Mouse (Mus musculus) retina, adult 2 months (tissue): Measurements from ENCODE around the gene Rbfox2.

ENCODE experiments used
- DNase-seq: peaks from one replicate; pipeline ENCODE4 v3.0.0-alpha.2; 2012; ENCODE audit warnings: low read depth, low spot score

Rbfox2 gene

DNA sequence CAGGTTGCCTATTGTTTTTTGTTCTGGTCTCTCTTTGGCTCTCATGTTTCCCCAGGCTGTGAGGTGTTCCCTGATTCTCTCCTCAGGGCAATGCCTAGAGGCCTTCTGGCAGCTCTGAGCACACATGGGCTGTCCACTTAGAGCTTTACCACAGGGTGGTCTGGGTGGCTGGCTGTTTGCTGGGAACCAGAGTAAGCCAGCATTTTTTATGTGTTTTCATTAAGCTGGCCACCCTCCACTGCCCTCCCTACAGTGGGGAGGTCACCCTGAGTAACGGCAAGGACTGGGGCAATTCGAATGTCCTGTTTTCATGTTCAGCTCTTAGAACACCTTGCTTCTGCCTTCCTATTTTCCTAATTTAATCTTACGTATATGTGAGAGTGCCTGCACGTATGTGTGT lies 24.6 kb upstream of the Rbfox2 start:
- no peak for DNase-seq

DNA sequence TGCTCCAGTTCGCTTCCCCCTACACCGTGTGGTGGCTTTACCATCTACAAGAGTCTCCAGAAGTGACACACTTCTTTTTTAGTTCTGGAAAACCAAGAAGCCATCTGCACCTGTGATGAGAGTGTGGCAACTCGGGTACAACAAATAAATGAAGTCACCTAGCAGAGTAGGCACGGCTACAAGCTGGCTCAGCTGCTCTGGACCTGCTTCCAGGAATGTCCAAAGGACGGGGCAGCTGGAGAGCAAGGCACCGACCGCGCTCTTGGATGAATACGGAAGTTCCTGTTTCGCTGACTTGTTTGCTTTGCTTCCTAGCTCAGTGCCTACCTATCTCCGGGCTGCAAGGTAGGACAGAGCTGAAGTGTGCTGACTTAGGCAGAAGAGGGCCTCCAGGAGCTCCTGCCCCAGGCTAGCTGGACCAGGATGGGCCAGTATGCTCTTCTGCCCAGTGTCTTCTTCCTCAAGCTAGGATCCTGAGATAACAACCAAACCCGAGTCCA lies 22.9 kb upstream of the Rbfox2 start:
- DNase-seq: no peak

DNA sequence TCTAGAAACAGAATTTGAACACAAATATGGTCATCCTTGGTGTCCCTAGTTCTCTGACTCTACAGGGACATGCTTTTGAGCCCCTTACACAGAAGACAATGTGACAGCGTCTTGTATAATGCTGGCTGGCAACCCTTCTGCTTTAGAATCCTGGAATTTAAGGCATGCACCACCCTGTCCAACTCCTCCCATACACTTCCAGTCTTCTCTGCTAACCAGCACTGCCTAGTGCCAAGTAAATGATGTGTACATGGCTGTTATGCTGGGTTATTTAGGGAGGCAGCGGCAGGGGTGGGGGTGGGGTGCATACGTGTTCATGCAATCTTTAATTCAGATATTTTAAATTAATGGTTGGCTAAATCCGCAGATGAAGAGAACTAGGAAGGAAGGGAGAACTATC lies 19.6 kb upstream of the Rbfox2 start:
- no peak for DNase-seq

DNA sequence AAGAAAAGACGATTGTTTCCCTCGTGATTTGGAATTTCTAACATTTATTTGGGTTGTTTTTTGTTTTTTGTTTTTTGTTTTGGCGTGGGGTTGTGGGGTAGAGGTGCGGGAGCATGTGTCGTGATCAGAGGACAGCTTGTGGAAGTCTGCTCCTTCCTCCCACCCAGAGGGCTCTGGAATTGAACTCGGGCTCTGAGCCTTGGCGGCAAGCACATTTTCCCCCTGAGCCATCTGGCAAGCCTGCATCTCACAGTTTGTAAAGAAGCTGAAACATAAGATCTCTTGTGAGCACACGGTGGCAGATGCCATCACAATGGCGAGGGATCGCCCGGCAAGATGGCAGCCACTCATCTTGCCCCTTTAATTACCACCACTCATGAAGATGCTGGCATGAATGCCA lies 17.6 kb upstream of the Rbfox2 start:
- DNase-seq: no peak

DNA sequence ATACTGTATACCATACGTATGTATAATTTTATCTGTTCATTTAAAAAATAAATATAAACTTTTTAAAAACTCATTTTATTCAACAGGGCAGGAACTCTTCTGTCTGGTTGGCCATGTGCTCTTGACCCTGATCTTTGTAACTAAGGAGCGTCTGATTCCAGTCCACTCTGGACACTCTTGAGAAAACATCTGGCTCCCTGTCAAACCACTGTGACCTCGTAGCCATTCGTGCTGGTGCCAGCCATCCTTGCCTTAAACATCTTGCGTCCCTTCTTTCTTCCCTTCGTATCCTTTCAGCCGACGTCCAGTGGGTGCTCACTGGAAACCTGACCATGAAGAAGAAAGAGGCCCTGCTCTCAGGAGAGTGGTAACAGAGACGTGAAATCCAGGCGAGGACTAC lies 16.4 kb upstream of the Rbfox2 start:
- no peak for DNase-seq

DNA sequence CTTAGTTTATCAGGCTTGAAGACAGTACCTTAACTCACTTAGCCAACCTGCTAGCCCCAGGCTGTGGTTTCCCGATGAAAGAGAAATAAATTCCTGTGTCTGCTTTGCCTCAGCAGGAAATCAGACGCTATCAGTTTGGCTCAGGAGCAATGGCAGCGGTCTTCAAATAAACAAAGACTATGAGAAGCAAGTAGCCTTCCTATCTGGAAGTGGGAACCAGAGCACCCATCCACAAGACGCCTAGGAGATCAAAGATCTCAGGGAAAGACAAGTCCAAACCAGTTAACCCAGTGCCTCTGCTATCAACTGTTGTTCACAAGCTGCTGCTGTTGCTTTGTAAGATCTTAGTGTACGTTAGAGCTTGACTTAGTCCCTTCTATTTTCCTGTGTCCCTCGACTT lies 6.9 kb upstream of the Rbfox2 start:
- DNase-seq: no peak

DNA sequence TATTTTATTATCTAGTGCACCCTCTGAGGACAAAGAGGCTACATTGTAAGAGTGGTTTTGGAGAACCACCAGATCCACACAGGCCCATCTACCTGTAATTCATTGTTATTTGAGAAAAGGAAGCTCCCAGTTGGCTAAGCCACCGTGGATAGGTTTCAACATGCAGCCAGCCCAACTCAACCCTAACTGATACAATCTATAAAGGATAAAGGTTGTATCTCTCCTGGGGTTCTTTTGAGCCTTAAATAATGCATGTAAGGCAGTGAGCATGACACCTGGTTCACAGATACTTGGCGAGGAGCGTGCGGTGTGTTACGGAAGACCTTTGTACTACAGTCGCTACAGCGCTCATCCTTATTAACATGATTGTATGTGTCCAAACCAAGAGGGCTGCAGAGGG lies 6.0 kb upstream of the Rbfox2 start:
- no peak for DNase-seq

DNA sequence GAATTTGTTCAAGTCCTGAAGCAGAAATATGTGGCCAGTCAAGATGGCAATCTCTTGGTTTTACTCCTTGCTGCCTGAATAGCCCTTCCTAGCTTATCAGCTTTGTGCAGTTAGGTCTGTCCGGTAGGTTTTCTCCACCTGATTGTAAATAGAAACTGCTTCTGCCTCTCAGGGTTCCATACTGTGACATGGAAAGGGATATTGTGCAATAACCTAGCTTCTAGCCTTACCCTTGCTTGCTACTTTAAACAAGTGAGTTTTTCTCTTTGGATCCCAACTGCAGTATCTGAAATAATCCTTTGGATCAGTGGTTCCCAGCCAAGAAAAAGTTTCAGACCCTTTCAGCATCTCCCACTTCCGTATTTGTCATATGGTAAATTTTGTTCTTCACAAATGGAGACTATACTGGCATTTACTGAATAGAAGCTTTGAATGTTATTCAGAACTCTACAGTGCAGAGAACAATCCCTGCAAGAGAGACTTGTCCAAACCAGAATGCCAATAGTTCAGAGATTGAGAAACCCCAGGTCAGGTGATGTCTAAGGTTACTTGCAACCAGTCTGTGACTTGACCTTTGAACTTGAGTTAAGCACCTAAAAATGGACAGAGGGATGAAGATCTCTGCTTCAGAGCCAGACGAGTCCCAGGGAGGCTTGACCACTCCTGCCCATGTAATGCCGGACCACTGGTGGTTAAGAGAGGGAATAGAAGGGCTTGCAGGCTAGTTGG lies 1.1 kb upstream of the Rbfox2 start:
- DNase-seq: no peak

DNA sequence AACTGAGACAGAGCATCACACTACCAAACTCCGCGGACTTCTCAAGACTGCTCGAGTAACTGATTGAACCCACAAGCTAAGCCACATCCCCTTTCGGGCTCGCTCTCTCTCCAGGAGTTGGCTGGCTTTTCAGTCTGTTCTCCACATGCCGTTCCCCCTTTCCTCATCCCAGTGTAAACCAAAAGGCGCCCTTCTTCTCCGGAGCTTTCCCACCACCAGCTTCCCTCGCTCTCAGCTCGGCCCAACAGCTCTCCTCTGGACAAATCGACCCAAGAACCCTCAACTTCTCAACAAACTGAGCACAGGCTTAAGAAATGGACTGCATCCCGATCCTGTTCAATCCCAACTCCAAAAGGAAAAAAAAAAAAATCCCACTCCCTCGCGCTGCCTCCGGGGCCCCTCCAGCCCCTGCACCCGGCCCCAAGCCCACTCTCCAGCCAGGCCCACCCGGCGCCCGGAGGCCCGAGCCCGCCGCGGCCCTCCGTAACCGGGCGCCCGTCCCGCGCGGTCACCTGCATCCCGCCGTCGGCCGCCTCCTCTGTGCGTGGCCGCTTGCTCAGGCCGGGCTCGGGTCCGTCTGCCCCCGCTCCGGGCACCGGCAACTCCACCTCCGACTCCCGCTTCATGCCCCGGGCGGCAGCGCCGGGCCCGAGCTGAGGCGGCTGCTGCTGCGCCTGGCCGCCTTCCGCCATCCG lies 805 bp downstream of the Rbfox2 start:
- no peak for DNase-seq

DNA sequence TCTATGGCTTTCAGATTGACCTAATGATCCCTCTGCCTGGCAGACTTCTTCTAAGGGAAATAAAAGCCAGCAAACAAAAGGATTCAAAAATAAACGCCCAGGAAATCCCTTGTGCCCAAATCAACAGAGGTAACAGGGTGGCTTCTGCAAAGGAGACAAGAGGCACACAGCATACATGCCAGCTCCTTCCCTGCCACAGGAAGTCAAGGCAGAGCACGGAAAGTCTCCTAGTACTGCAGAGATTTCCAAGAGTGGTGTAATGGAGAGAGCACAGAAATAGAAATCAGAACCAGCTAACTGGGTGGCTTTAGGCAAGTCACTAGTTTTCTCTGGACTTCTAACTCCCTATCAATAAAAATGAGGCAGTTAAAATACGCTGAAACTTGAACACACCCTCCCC lies 1.8 kb downstream of the Rbfox2 start:
- no peak for DNase-seq

DNA sequence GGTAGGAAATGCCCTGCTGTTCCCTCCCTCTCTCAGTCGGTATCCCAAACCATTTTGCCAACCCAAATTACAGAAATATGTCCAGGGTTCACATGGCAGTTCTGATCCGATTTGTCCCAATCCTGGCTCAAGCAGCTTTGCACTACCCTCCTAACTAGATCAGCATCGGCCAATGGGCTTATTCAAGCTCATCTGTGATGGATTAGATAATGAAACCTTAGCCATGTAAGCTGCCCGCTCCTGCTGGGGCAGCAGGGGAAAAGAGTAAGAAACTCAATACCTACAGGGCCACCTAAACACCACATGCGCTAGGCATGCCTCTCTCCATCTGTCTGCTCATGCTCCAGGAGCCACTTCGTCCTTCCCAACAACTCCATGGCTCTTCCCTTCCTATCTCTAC lies 5.7 kb downstream of the Rbfox2 start:
- DNase-seq: peak; percentile 34

DNA sequence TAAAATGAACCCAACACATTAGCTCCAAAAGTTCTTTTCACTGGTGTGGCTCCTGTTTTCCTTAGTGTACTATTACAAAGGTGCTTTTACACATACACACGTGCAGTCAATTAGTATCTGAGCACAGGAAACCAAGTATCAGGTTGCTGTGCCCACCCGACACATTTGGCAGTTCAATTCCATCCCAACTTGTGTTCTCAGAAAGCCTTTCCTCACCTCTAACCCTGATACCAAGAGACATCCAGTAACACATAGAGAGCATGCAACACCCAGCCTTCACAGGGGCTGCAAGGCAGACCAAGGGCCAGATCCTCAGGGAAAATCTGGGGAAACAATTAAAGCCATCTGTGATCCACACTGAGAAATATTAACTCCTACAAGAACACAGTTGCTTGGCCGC lies 8.2 kb downstream of the Rbfox2 start:
- DNase-seq: no peak

DNA sequence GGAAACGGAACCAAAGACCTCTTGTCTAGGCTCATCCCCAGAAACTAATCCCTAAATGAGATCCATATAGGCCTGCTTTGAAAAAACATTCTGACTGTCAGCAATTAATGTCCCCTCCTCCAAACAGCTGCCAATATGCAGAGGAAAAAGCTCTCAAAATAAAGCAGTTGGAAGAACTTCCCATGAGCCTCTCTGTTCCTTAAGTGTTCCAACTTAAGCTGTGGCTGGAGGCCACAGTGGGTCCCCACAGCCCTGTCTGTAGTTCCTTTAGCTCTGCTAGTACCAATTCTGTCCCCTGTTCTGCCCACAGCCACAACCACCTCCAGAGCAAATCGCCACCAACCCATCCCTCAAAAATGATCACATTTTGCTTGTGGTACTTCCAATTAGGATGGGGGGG lies 10.2 kb downstream of the Rbfox2 start:
- no peak for DNase-seq

DNA sequence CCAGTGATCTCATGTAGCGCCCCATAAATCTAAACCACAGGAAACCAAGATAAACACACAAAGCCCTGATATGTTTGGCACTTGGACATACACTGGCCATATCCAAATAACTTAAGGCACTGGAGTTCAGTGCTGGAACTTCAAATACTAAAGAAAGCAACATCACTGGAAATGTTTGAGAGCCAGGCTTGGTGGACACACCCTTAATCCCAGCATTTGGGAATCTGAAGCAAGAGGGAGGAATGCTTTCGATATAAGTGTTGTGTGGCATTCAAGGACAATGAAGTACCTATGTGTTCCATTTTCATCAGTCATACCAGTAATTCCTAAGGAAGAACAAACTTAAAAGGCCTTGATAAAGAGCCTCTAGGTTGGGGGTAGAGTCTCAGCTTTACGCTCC lies 13.3 kb downstream of the Rbfox2 start:
- no peak for DNase-seq

DNA sequence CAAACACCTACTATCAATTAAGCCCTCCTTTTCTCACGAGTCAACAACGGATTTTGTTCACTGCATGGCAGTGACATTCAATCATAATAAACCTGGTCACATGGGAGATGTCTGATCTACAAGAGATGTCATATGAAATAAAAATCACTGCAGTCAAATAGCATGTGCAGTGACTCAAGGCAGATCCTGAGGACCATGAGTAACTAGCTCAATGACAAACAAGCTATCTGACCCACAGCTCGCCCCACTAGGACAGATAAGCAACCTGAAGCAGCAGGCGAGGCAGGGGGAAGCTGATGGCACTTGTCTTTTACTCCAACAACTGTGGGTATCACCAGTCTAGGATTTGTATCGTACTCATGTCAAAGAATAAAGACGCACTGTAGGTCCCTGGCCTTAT lies 14.4 kb downstream of the Rbfox2 start:
- DNase-seq: no peak

DNA sequence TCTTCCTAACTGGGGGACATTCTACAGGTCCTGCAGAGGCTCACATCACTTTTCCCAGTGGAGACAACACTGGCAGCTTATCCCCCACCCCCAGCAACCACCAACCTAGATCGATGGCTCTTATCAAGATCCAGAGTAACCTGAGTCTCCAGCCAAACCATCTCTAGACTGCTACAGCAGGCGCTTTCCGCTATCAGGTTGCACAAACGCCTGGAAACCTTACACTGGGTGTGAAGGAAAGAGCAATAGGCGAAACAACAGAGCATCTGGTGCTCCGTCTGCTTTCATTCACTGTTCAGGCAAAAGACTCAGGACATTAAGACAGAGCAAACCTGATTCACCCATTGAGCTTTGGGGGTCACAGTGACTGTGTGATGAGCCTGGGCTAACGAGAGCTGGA lies 15.3 kb downstream of the Rbfox2 start:
- DNase-seq: no peak

DNA sequence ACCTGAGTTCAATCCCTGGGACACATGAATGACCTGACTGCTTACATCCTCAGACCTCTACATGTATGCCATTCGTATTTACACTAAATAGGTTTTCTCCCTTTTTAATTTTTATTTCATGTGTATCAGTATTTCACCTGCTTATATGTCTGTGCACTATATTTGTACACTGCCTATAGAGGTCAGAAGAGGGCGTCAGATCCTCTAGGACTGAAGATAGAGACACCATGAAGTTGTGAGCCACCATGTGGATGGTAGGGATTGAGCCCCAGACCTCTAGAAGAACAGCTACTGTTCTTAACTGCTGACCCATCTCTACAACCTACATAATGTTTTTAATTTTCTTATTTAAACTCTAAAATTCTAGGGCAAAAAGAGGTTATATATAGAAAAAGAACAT lies 16.5 kb downstream of the Rbfox2 start:
- DNase-seq: no peak

DNA sequence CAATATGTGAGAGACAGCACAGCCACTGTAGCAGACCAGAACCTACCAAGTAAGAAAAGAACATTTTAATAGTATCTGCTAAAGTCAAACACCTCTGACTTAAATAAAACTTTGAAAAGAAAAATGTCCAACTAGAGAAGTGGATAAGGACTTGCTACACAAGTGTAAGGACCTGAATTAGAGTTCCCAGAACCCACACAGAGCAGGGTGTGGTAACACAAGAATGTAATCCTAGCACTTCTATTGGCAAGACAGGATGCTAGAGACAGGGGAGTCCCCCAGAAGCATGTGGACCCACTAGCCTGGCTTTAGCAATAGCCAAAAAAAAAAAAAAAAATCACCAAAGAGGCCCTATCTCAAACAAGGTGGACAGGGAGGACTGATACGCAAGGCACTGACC lies 26.7 kb downstream of the Rbfox2 start:
- no peak for DNase-seq

DNA sequence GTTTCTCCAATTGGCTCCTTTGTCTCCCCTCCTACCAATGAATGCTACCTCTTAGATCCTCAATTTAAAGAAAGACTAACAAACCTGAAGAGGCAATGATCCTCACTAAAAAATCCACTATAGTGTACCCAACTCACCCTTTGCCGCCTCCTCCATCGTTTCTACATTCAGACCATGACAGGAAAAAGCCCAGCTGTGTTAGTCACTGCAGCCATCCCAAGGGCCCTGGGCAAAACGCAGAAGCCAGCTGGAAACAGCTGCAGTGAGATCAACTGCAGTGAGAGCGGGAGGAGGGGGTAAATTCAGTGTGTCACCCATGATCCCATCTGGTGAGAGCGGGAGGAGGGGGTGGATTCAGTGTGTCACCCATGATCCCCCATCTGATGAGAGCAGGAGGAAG lies 28.0 kb downstream of the Rbfox2 start:
- DNase-seq: no peak

DNA sequence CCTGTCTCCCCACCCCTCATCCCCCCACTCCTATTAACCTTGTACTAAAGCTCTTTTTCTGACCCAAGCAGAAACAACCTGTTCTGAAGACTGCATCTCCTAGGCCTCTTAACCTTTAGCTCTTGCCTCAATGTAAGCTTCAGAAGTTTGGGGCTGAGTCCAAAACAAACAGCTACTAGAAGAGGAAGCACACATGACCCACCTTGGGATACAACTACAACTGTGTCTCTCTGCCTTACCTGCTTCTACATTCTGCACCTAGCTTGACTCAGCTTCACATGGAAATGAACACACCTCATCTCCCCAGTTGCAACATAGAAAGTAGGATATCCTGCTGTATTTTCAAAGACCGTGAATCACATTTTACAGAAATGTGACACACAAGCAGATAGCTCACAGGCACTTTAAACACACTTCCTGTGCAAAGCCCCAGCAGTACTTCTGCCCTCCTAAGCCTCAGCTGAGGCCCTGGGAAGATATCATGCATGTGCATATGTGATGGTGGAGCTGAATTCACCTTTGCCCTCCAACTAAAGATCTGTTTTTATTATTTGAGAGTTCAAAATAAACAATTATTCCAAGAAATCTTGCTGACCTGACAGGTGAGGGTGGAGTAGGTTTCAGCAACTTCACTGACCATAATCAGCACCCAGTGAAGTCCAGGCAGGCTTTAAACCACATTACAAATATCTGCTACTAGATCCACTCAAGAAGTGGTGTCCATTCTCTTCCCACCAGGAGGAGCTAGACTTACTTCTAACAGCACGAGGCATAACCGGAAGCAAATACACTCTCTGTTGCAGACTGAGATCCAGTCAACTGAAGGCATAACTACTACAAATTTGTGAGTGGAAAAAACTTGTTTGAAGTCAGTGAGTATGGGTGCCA lies 29.7 kb downstream of the Rbfox2 start:
- DNase-seq: no peak

DNA sequence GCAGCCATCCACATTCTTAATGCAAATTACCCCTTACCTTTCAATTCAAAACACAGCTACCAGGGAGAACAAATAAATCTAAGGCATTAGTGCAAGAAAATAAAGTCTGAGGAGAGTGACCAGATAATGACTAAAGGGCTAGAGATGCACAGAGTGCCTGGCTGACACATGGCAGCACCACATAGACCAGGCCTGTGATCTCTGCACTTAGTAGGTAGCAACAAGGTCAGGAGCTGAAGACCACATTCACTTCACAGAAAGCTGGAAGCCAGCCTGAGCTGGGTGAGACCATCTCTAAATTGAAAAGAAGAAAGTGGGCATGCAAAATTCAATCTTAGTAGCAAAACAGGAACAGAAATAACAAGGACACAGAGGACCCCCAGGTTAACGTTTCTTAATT lies 30.5 kb downstream of the Rbfox2 start:
- no peak for DNase-seq

DNA sequence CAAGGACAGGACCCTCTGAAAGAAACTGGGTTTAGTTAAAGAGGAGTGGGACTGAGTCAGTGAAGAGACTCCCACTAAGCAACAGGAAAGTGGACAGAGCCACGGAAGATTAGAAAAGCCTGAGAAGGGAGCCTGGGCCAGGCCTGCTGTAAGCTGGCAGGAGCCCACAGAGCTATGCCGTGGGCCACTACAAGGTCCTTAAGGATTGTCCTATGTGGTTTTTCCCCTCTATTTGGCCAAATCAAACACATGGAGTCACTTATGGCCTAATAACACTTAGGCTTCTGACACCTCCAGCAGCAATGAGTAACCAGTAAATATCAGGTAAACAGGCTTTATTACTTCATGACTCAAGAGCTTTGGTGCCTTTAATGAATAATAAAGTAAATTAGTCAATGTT lies 31.2 kb downstream of the Rbfox2 start:
- no peak for DNase-seq
